Mouse (Mus musculus): Measurements from ENCODE around the gene Atp2b2. TPM values are rescaled to one million over a fixed set of nuclear protein-coding genes. Genes with fewer than 3 reads are reported as not detected.

Atp2b2 gene
- polyA plus RNA-seq, 1 experiment: not detected

DNA sequence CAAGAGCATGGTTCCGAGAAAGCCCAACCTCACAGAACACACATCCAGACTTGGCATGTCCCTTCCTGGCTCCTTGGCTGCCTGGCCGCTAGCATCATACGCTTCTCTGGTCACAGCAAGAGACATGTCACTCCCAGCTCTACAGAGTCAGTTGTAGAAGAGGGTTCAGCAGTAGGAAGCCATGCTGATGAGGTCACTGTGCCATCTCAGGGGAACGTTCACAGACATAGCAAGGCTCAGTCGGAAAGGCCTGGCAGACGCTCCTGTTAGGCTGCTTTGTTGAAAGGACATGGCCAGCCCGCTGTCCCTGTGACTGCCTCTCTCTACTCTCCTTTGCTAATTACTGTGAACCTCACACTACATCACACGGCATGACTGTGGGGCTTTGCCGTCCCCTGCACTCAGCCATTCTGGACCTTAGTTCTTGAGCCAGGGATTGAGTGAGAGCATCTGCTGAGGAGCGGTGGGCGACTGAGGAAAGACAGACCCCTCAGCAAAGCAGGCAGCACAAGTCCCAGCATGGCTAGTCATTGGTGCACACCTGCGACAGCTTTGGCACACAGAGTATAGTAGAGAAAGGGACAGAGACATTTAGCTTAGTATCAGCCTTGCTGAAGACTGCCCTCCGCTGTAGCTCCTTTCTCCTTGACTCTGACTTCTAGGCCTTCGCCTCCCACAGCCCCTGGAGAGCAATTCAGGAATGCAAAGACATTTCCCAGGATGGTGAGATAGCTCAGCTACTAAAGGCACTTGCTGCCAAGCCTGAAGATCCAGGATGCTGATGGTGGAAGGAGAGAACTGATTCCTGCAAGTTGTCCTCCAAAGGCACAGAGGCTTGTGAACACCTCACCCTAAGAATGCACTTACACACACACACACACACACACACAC is 108.9 kb downstream of the Atp2b2 start:
- Histone ChIP-seq H3K4me3 (ENCODE audit: insufficient read depth, low read length) (no peak overlapping the region), H3K27ac (ENCODE audit: insufficient read depth, low read depth, low read length) (no peak overlapping the region), H3K4me1 (ENCODE audit: control insufficient read depth, insufficient read depth, low read length) (peaks cover 14% of the 10 kb centered on the region; the same call in 1 of the 2 replicates)
- TF ChIP-seq POLR2A (IDR thresholded peaks at IDR 0.05; ENCODE audit: borderline replicate concordance, low read depth, low read length) (no peak), CTCF (IDR thresholded peaks at IDR 0.05; ENCODE audit: low read depth, low read length) (no peak)

DNA sequence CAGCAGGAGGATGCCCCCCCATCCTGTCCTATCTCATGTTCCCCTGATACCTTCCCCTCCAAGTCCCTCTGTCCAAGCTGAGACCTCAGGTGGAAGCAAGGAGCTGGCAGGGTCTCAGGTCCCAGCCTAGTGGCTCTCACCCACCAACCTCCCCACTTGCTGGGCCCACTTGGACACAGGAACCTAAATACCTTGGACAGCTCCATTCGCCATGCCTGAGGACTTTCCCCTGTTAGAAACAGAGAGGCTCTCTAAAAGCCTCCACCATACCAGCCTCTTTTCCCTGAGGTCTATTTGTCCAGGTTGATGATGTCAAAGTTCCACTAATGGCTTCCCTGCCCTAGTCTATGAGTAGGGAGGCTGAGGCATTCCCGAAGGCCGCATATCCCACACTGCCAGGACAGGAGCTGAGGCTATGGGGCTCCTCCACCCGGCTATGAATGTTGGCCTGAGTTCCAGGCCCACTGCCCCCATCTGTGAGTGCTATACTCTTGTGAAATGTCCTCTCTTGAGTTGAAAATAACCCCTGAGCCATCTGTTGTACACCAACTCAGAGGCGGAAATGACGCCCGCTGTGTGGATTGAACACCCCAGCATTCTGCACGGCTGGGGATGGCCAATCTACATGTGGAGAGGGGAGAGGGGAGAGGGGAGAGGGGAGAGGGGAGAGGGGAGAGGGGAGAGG is 113.1 kb downstream of the Atp2b2 start:
- H3K4me1 ChIP-seq (ENCODE audit: control insufficient read depth, insufficient read depth, low read length): no peaks in the 10 kb centered on the region
- TF ChIP-seq POLR2A (IDR thresholded peaks at IDR 0.05; ENCODE audit: borderline replicate concordance, low read depth, low read length): no peak
- TF ChIP-seq CTCF (IDR thresholded peaks at IDR 0.05; ENCODE audit: low read depth, low read length): no peak
- no peak overlapping the region for H3K4me3 ChIP-seq (ENCODE audit: insufficient read depth, low read length)
- H3K27ac ChIP-seq (ENCODE audit: insufficient read depth, low read depth, low read length): no peak overlapping the region

DNA sequence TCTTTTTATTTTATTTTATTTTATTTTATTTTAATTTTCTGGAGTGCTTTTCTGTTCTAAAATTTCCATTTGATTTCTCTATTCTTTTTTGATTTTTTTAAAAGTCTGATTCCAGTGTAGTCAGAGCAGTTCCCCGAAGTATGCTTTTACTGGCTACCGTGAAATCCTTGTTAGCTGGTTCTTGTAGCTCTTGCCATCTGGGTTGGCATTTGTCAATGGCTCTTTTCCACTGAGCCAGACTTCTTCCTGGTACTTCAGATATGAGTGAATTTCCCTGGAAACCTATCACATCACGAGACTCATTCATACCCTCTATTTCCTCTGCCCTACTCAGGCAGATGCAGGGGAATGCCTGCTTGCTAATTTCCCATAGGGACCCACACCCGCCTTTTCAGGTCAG is 119.2 kb downstream of the Atp2b2 start:
- no peak for TF ChIP-seq CTCF (IDR thresholded peaks at IDR 0.05; ENCODE audit: low read depth, low read length)
- no peak for TF ChIP-seq POLR2A (IDR thresholded peaks at IDR 0.05; ENCODE audit: borderline replicate concordance, low read depth, low read length)
- H3K4me1 ChIP-seq (ENCODE audit: control insufficient read depth, insufficient read depth, low read length): no peaks in the 10 kb centered on the region
- H3K4me3 ChIP-seq (ENCODE audit: insufficient read depth, low read length): no peak overlapping the region
- H3K27ac ChIP-seq (ENCODE audit: insufficient read depth, low read depth, low read length): no peak overlapping the region

GRCm38 (mm10) chr6:113920466-113920865 is 121.9 kb downstream of the Atp2b2 start:
- TF ChIP-seq POLR2A (IDR thresholded peaks at IDR 0.05; ENCODE audit: borderline replicate concordance, low read depth, low read length): no peak
- no peak for TF ChIP-seq CTCF (IDR thresholded peaks at IDR 0.05; ENCODE audit: low read depth, low read length)
- Histone ChIP-seq H3K27ac (ENCODE audit: insufficient read depth, low read depth, low read length) (no peak overlapping the region), H3K4me1 (ENCODE audit: control insufficient read depth, insufficient read depth, low read length) (no peaks in the 10 kb centered on the region), H3K4me3 (ENCODE audit: insufficient read depth, low read length) (no peak overlapping the region)

- TF ChIP-seq POLR2A (IDR thresholded peaks at IDR 0.05; ENCODE audit: borderline replicate concordance, low read depth, low read length) (no peak), CTCF (IDR thresholded peaks at IDR 0.05; ENCODE audit: low read depth, low read length) (no peak)
- no peaks in the 10 kb centered on the region for H3K4me1 ChIP-seq (ENCODE audit: control insufficient read depth, insufficient read depth, low read length)
- no peak overlapping the region for H3K4me3 ChIP-seq (ENCODE audit: insufficient read depth, low read length)
- no peak overlapping the region for H3K27ac ChIP-seq (ENCODE audit: insufficient read depth, low read depth, low read length)
These were observed 129.7 kb downstream of the Atp2b2 start for GRCm38 (mm10) chr6:113912753-113913152.

DNA sequence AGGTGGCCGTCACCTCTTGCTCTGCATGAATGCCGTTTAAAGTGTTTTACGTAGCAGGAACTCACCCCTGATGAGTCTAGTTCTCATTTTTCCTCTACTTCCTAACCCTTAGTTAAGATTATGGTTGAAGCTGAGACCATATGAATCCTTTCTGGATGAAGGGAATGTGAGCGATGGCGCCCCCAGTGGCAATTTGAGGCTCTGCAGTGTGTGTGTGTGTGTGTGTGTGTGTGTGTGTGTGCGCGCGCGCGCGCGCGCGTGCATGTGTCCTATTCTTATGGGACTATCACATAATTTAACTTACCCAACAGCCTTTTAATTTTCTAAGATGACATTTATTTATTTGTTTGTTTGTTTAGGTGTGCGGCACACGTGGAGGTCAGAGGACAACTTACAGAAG is 131.3 kb downstream of the Atp2b2 start:
- H3K4me3 ChIP-seq (ENCODE audit: insufficient read depth, low read length): no peak overlapping the region
- H3K27ac ChIP-seq (ENCODE audit: insufficient read depth, low read depth, low read length): no peak overlapping the region
- peak; percentile 24; the same call in 1 of the 2 replicates for TF ChIP-seq CTCF (IDR thresholded peaks at IDR 0.05; ENCODE audit: low read depth, low read length)
- TF ChIP-seq POLR2A (IDR thresholded peaks at IDR 0.05; ENCODE audit: borderline replicate concordance, low read depth, low read length): no peak
- no peaks in the 10 kb centered on the region for H3K4me1 ChIP-seq (ENCODE audit: control insufficient read depth, insufficient read depth, low read length)

DNA sequence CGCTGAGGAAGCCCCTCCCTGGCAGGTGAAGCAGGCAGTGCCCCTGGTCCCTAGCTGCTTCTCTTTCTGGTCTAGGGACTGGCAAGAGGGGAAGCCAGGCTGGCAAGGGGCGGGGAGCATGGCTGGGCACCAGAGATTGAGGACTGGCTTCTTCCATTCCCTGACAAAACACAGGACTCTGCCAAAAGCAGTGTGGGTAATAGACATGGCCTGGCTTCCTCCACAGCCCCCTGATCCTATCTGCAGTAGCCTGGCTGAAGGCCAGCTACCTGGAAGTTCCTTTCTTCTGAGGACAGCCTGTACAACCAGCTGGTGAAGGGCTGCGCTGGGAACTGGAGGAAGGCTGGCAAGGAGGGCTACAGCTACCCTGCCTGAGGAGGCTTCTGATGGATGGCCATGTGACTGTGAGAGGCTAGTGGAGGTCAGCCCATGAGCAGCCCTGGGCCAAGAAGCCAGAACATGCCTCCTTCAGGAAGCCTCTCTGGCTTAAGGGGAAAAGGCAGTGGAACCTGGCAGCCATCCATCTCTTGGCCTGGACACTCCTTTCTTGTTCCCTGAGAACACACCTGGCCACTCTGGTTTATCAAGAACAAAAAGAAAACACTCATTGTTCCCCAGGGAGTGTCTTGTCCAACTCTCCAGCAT is 131.9 kb downstream of the Atp2b2 start:
- TF ChIP-seq CTCF (IDR thresholded peaks at IDR 0.05; ENCODE audit: low read depth, low read length) (no peak), POLR2A (IDR thresholded peaks at IDR 0.05; ENCODE audit: borderline replicate concordance, low read depth, low read length) (no peak)
- Histone ChIP-seq H3K4me3 (ENCODE audit: insufficient read depth, low read length) (no peak overlapping the region), H3K4me1 (ENCODE audit: control insufficient read depth, insufficient read depth, low read length) (no peaks in the 10 kb centered on the region), H3K27ac (ENCODE audit: insufficient read depth, low read depth, low read length) (no peak overlapping the region)

DNA sequence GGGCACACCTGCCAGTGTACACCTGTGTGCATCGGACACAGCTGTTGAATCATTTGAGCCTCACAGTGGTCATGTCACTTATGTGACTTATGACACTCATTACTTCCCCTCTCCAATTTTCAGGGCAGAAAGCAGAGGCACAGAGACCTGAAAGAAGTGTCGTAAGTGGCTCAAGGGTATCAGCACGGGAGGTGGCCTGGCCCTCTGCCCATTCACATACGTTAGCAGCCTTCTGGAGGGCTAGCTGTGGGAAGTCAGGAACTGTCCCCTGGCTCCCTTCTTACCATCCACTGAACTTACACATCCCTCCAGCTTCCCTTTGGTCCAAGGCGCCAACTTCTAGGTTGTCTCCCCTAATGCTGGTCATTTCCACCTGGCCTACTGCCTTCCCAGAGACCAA is 132.6 kb downstream of the Atp2b2 start:
- Histone ChIP-seq H3K4me1 (ENCODE audit: control insufficient read depth, insufficient read depth, low read length) (no peaks in the 10 kb centered on the region), H3K27ac (ENCODE audit: insufficient read depth, low read depth, low read length) (no peak overlapping the region), H3K4me3 (ENCODE audit: insufficient read depth, low read length) (no peak overlapping the region)
- no peak for TF ChIP-seq CTCF (IDR thresholded peaks at IDR 0.05; ENCODE audit: low read depth, low read length)
- no peak for TF ChIP-seq POLR2A (IDR thresholded peaks at IDR 0.05; ENCODE audit: borderline replicate concordance, low read depth, low read length)

DNA sequence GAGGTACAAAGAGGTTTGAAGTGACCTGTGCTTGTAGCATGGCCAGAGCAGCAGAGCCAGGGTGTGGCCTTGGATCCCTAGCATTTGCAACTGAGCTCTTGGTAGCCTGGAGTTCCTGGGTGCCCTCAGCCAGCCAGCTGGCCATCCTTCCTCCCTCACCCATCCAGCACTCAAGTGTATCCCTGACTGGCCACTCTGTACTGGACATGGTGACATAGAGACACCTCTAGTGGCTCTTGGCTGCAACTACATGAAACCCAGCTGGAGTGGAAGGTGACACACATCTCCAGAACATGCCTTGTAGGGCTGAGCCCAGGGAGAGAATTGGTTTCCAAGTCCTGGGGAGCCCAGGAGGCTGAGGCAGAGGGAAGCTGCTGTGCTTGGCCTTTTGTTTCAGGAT is 134.3 kb downstream of the Atp2b2 start:
- Histone ChIP-seq H3K4me3 (ENCODE audit: insufficient read depth, low read length) (no peak overlapping the region), H3K27ac (ENCODE audit: insufficient read depth, low read depth, low read length) (no peak overlapping the region), H3K4me1 (ENCODE audit: control insufficient read depth, insufficient read depth, low read length) (0 out of 2 replicates have a peak, but pooled peaks cover 2% of the 10 kb centered on the region)
- TF ChIP-seq POLR2A (IDR thresholded peaks at IDR 0.05; ENCODE audit: borderline replicate concordance, low read depth, low read length): no peak
- no peak for TF ChIP-seq CTCF (IDR thresholded peaks at IDR 0.05; ENCODE audit: low read depth, low read length)

All from bone marrow macrophage, adult 2 months (primary cell).